Mouse (Mus musculus): ENCODE data around the gene Btbd9.

DNA sequence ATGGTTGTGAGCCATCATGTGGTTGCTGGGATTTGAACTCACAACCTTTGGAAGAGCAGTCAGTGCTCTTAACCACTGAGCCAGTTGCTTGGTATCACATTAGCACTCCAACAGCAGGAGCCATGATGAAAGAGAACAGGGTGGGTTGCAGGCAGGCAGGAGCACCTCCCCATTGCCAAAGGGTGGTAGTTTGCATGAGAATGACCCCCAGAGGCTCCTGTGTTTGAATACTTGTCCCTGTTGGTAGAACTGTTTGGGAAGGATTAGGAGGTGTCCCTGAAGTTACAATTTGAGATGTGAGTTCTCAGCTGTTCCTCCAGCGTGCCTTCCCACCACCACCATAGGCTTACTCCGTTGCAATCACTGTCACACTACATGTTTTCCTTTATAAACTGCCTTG lies 43.2 kb downstream of the Btbd9 start:
- TF ChIP-seq CTCF (conservative IDR thresholded peaks at IDR 0.05; ENCODE audit: low read length) (no peak), NANOG (IDR thresholded peaks at IDR 0.05; ENCODE audit: borderline replicate concordance, low read length) (no peak), POU5F1 (IDR thresholded peaks at IDR 0.05; ENCODE audit: borderline replicate concordance, low read length) (peak; percentile 74)
